Mouse (Mus musculus): ENCODE measurements around the gene Slain1.

DNA sequence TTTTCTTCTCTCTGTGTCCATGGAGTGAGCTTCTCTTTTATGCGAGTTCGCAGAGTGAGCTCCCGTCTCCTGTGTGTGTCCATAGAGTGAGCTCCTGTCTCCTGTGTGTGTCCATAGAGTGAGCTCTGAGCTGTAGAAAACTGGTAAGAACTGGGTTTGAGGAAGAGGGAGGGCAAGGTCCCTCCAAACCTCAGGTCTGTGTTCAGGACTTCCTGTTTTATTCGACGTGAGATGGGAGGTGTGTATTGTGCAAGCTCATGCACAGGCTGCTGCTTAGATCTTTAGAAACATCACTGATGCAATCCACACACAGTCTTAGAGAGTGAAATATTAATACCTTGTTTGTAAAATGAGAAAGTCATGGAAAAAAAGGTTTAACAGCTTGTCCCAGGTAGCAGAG, 63.0 kb downstream of the Slain1 start:
- no peak for TF ChIP-seq CTCF (conservative IDR thresholded peaks at IDR 0.05; ENCODE audit: low read length)
- no peak for TF ChIP-seq POU5F1 (IDR thresholded peaks at IDR 0.05; ENCODE audit: borderline replicate concordance, low read length)
- no peak for TF ChIP-seq NANOG (IDR thresholded peaks at IDR 0.05; ENCODE audit: borderline replicate concordance, low read length)

All from E14TG2a.4 (cell line).